Mouse (Mus musculus) hindbrain, embryonic 12.5 days (tissue): ENCODE measurements around the gene Cul4b. TPM values are rescaled to one million over a fixed set of nuclear protein-coding genes. Genes with fewer than 3 reads are reported as not detected.
"Not testable (repeated sequence)": the region's sequence is repeated elsewhere in the genome, so short reads cannot be mapped to it uniquely, and the experiment has no call there.

ENCODE experiments used
- ATAC-seq: fragments of 200-750 bp; cut with Nextera tagmentation; 2 replicates; pipeline ENCODE4 v1.8.0; 2017; ENCODE audit warnings: moderate TSS enrichment; ENCODE audit not compliant: low FRiP score
- H3K27ac ChIP-seq: fragments of 300-500 bp; sonication (generic); 2 replicates; pipeline ENCODE4 v1.5.1; 2016; ENCODE audit warnings: mild to moderate bottlenecking
- H3K27me3 ChIP-seq: fragments of 300-500 bp; sonication (generic); 2 replicates; pipeline ENCODE4 v1.6.1; 2016; ENCODE audit warnings: mild to moderate bottlenecking
- H3K36me3 ChIP-seq: fragments of 300-500 bp; sonication (generic); 2 replicates; pipeline ENCODE4 v1.6.1; 2016; ENCODE audit warnings: mild to moderate bottlenecking
- H3K4me1 ChIP-seq: fragments of 300-500 bp; sonication (generic); 2 replicates; pipeline ENCODE4 v1.6.1; 2016
- H3K4me2 ChIP-seq: fragments of 300-500 bp; sonication (generic); replicated peaks from 2 replicates; pipeline ENCODE4 v1.6.1; 2016; ENCODE audit warnings: mild to moderate bottlenecking
- H3K4me3 ChIP-seq: fragments of 300-500 bp; sonication (generic); 2 replicates; pipeline ENCODE4 v1.5.1; 2016; ENCODE audit warnings: mild to moderate bottlenecking
- H3K9ac ChIP-seq: fragments of 300-500 bp; sonication (generic); 2 replicates; pipeline ENCODE4 v1.6.1; 2016; ENCODE audit warnings: mild to moderate bottlenecking, moderate library complexity
- H3K9me3 ChIP-seq: fragments of 300-500 bp; sonication (generic); replicated peaks from 2 replicates; pipeline ENCODE4 v1.6.1; 2016; ENCODE audit warnings: mild to moderate bottlenecking
- WGBS: fragments of 180-500 bp; shearing (Covaris S2); methylation state at CpG from one replicate; pipeline ENCODE4 v1.1.7; 2016; 5-methylcytosine and 5-hydroxymethylcytosine counted together
- polyA plus RNA-seq: library from polyadenylated mRNA; unstranded; fragments of >200 nt; fragmentation: Nextera tagmentation; extraction: Ambion mirVana; gene quantifications from 2 replicates; pipeline ENCODE4 v1.2.1, GENCODE M21; 2016

Gene Cul4b
- polyA plus RNA-seq, 1 experiment from 2014 or later: 31.5 TPM

DNA sequence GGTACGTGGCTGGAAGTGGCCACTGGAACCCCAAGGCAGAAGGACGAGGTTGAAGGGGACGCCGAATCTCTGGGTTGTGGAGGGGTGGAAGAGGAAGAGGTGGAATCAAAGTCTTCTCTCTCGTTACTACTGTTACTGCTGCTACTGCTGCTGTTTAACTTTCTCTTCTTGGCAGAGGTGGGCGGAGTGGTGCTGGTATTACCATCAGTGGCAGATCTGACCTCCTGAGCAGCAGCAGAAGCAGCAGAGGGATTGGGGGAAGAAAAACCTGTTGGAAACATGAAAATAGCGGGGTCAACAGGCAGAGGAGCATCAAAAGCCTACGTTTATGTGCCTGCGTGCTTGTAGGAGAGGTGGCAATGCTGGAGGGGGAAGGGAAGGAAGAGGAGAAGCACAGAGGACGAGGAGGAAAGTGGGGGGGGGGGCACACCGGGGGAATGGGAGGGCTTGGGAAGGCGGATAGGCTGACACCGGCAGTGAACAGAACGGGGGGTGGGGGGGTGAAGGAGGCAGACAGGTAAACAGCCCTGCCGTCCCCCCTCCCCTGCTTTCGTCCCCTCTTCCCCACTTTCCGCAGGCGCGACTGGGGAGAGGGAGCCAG is 12.0 kb downstream of the Cul4b start:
- Histone ChIP-seq H3K36me3 (0 out of 2 replicates have a peak, but pooled peaks cover 5% of the 10 kb centered on the region), H3K27me3 (no peaks in the 10 kb centered on the region), H3K4me3 (peak overlapping the region; percentile 51), H3K9me3 (no peaks in the 10 kb centered on the region), H3K9ac (peak overlapping the region; percentile 62), H3K4me1 (peaks cover 2% of the 10 kb centered on the region; the same call in 1 of the 2 replicates), H3K27ac (peak overlapping the region; percentile 92), H3K4me2 (peak overlapping the region; percentile 60)
- WGBS: 24% methylated on average over 10 of the region's 19 CpGs
- no peak; the same call in 1 of the 2 replicates for ATAC-seq

DNA sequence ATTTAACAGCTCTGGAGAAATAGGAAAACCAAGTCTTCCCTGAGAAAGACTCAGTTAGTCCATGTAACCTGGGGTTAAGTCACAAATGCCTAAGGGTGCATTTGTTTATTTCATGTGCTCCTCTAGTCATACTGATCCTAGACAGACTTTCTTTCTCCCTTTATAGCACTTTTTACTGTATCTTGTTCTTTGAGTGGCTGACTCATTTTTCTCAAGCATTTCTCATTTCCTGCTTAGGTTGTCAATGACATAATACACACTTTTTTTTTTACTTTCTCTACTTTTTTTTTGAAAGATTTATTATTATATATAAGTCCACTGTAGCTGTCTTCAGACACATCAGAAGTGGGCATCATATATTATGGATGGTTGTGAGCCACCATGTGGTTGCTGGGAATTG is 22.7 kb downstream of the Cul4b start:
- Histone ChIP-seq H3K27me3 (no peaks in the 10 kb centered on the region), H3K9me3 (no peaks in the 10 kb centered on the region), H3K27ac (no peak overlapping the region), H3K4me2 (no peak overlapping the region), H3K9ac (no peak overlapping the region), H3K4me1 (no peaks in the 10 kb centered on the region), H3K36me3 (no peaks in the 10 kb centered on the region), H3K4me3 (no peak overlapping the region)
- no peak for ATAC-seq

GRCm38 (mm10) chrX:38514556-38514955 is 61.4 kb downstream of the Cul4b start:
- no peak overlapping the region for H3K4me2 ChIP-seq
- H3K4me3 ChIP-seq: no peak overlapping the region
- H3K27ac ChIP-seq: no peak overlapping the region
- H3K36me3 ChIP-seq: no peaks in the 10 kb centered on the region
- WGBS: 7% methylated on average over 7 of the region's 7 CpGs
- no peak for ATAC-seq
- H3K27me3 ChIP-seq: no peaks in the 10 kb centered on the region
- no peaks in the 10 kb centered on the region for H3K9me3 ChIP-seq
- no peaks in the 10 kb centered on the region for H3K4me1 ChIP-seq
- H3K9ac ChIP-seq: no peak overlapping the region

DNA sequence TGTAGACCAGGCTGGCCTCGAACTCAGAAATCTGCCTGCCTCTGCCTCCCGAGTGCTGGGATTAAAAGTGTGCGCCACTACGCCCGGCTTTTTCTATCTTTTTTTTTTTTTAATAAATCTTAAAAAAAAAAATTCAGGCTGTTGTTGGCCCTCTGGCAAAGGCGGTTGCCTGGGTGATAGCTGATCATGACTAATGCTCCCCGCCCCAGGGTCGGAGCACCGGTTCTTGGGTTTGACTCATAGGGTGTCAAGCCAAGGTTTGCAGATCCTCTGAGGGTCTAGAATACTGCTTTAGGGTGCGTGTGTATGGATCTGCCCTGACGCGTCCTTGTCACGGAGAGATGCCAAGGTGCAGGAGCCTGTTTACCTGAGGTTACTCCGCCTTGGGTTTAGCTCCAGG is 71.2 kb downstream of the Cul4b start:
- Histone ChIP-seq H3K4me1 (no peaks in the 10 kb centered on the region), H3K9ac (no peak overlapping the region), H3K27me3 (no peaks in the 10 kb centered on the region), H3K36me3 (no peaks in the 10 kb centered on the region), H3K9me3 (no peaks in the 10 kb centered on the region), H3K4me2 (no peak overlapping the region), H3K27ac (no peak overlapping the region), H3K4me3 (no peak overlapping the region)
- ATAC-seq: no peak
- WGBS: 91% methylated on average over 14 of the region's 14 CpGs

- 68% methylated on average over 5 of the region's 5 CpGs for WGBS
- ATAC-seq, H3K4me1 ChIP-seq, H3K4me3 ChIP-seq, H3K9ac ChIP-seq, H3K36me3 ChIP-seq, H3K27ac ChIP-seq, H3K27me3 ChIP-seq, H3K4me2 ChIP-seq, H3K9me3 ChIP-seq: not testable (repeated sequence)
These were observed 73.8 kb downstream of the Cul4b start for GRCm38 (mm10) chrX:38502182-38502581.

DNA sequence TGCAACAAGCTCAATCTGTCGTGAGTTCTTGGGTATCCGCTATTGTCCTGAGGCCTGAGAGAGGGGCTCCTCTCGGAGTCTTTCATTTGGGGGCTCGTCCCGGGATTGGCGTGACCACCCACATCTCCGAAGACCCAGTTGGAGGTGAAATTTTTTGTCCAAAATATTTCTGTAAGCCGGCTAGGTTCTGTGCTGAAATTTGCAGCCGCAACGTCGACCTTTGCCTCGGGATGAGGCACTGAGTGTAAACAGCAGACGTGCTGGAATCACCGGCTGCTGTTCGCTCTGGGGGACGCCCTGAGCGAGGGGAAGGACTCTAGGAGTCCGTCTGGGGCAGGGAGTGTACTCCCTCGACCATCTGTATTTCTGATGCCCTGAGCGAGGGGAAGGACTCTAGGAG is 90.5 kb downstream of the Cul4b start:
- not testable (repeated sequence) for H3K4me1 ChIP-seq, H3K27me3 ChIP-seq, H3K9ac ChIP-seq, H3K9me3 ChIP-seq, H3K4me3 ChIP-seq, H3K36me3 ChIP-seq, ATAC-seq, H3K27ac ChIP-seq
- peak overlapping the region; percentile 13; the same call in 1 of the 2 replicates for H3K4me2 ChIP-seq
- 34% methylated on average over 20 of the region's 20 CpGs for WGBS

Other genes with a start within 250 kb of the Cul4b start
- 82.8 and 88.4 TPM in 2 replicates for gene Lamp2, start 119.7 kb downstream of the Cul4b start, polyA plus RNA-seq
- gene Mcts1, start 24.4 kb upstream of the Cul4b start, polyA plus RNA-seq: 125 TPM in 2 replicates
- 25.9 and 29.0 TPM in 2 replicates for gene C1galt1c1, start 58.9 kb upstream of the Cul4b start, polyA plus RNA-seq
- 0.34 TPM in 1 of 2 replicates, not detected in the other for gene 6030498E09Rik, start 196.5 kb upstream of the Cul4b start, polyA plus RNA-seq